Mouse (Mus musculus) kidney, adult 11 months (tissue): ENCODE measurements around the gene Shank3.
A peak's percentile ranks its signal among the peaks of the same experiment; 100 is the strongest.

ENCODE experiments used
- DNase-seq: peaks from one replicate; pipeline ENCODE4 v3.0.0; 2022

Shank3 gene

GRCm38 (mm10) chr15:89559202-89559731, 59.8 kb downstream of the Shank3 start:
- DNase-seq: no peak

- DNase-seq: no peak
Measured at GRCm38 (mm10) chr15:89568114-89568513, 68.7 kb downstream of the Shank3 start, which contains the start of gene Acr. Acr (plus strand) TSS chr15:89568326.

- DNase-seq: no peak
Measured at GRCm38 (mm10) chr15:89572147-89572546, 72.7 kb downstream of the Shank3 start.

GRCm38 (mm10) chr15:89582494-89582893, 83.1 kb downstream of the Shank3 start:
- DNase-seq: no peak

GRCm38 (mm10) chr15:89585101-89585500, 85.7 kb downstream of the Shank3 start:
- no peak for DNase-seq

GRCm38 (mm10) chr15:89585631-89586030, 86.2 kb downstream of the Shank3 start:
- DNase-seq: no peak

GRCm38 (mm10) chr15:89589146-89589545, 89.7 kb downstream of the Shank3 start:
- peak; percentile 78 for DNase-seq

GRCm38 (mm10) chr15:89591317-89591716, 91.9 kb downstream of the Shank3 start:
- no peak for DNase-seq

- DNase-seq: peak; percentile 84
Measured at GRCm38 (mm10) chr15:89591723-89592455, 92.5 kb downstream of the Shank3 start, which contains the start of gene Rabl2. Rabl2 (minus strand) TSS chr15:89591923.

- DNase-seq: no peak
Measured at GRCm38 (mm10) chr15:89592548-89592947, 93.1 kb downstream of the Shank3 start.

- DNase-seq: no peak
Measured at GRCm38 (mm10) chr15:89605822-89606570, 106.6 kb downstream of the Shank3 start.

GRCm38 (mm10) chr15:89607480-89607879, 108.1 kb downstream of the Shank3 start:
- DNase-seq: no peak

GRCm38 (mm10) chr15:89607888-89608287, 108.5 kb downstream of the Shank3 start:
- DNase-seq: no peak
